Mouse (Mus musculus): ENCODE data around the gene Cds2. TPM values are rescaled to one million over a fixed set of nuclear protein-coding genes. Genes with fewer than 3 reads are reported as not detected.

Gene Cds2
- polyA plus RNA-seq, 1 experiment = 74.3 TPM

DNA sequence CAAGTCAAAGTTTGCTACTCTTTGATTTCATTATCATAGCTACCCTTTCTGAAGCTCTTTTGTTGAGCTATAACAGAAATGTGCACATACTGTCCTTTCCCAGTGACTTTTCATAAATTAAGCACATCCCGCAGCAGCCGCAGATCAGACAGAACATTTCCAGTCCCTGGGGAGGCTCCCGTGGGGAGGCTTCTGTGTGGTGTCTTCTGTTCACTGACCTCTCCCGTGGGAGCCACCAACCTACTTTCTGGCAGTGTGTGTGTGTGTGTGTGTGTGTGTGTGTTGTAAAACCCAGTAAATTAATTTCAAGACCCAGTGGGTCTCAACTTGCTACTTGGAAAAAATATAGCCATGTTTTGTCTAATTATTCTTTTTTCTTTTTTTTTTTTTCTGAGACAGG, 17.0 kb downstream of the Cds2 start:
- TF ChIP-seq POLR2A (IDR thresholded peaks at IDR 0.05; ENCODE audit: insufficient read depth, low read length) (no peak), CTCF (IDR thresholded peaks at IDR 0.05; ENCODE audit: low read depth, low read length) (no peak), EP300 (IDR thresholded peaks at IDR 0.05; ENCODE audit: insufficient read depth, low read depth, low read length) (no peak)
- Histone ChIP-seq H3K36me3 (ENCODE audit: control insufficient read depth, insufficient read depth, low read length, poor library complexity, severe bottlenecking) (no peaks in the 10 kb centered on the region), H3K27ac (ENCODE audit: insufficient read depth, low read length) (no peak overlapping the region), H3K9me3 (replicated peaks; ENCODE audit: control insufficient read depth, insufficient read depth, low read length, poor library complexity, severe bottlenecking) (no peaks in the 10 kb centered on the region), H3K4me1 (ENCODE audit: control insufficient read depth, insufficient read depth, low read length) (peaks cover 6% of the 10 kb centered on the region), H3K27me3 (ENCODE audit: control insufficient read depth, insufficient read depth, low read length, poor library complexity, severe bottlenecking) (no peaks in the 10 kb centered on the region), H3K9ac (ENCODE audit: low read depth, poor library complexity, severe bottlenecking) (no peak overlapping the region), H3K4me3 (ENCODE audit: low read depth, low read length) (no peak overlapping the region)

GRCm38 (mm10) chr2:132280518-132281120, 17.7 kb downstream of the Cds2 start:
- Histone ChIP-seq H3K36me3 (ENCODE audit: control insufficient read depth, insufficient read depth, low read length, poor library complexity, severe bottlenecking) (no peaks in the 10 kb centered on the region), H3K27me3 (ENCODE audit: control insufficient read depth, insufficient read depth, low read length, poor library complexity, severe bottlenecking) (no peaks in the 10 kb centered on the region), H3K27ac (ENCODE audit: insufficient read depth, low read length) (no peak overlapping the region), H3K4me1 (ENCODE audit: control insufficient read depth, insufficient read depth, low read length) (peaks cover 6% of the 10 kb centered on the region), H3K9ac (ENCODE audit: low read depth, poor library complexity, severe bottlenecking) (no peak overlapping the region), H3K9me3 (replicated peaks; ENCODE audit: control insufficient read depth, insufficient read depth, low read length, poor library complexity, severe bottlenecking) (no peaks in the 10 kb centered on the region), H3K4me3 (ENCODE audit: low read depth, low read length) (no peak overlapping the region)
- no peak for TF ChIP-seq CTCF (IDR thresholded peaks at IDR 0.05; ENCODE audit: low read depth, low read length)
- no peak for TF ChIP-seq EP300 (IDR thresholded peaks at IDR 0.05; ENCODE audit: insufficient read depth, low read depth, low read length)
- TF ChIP-seq POLR2A (IDR thresholded peaks at IDR 0.05; ENCODE audit: insufficient read depth, low read length) = no peak

DNA sequence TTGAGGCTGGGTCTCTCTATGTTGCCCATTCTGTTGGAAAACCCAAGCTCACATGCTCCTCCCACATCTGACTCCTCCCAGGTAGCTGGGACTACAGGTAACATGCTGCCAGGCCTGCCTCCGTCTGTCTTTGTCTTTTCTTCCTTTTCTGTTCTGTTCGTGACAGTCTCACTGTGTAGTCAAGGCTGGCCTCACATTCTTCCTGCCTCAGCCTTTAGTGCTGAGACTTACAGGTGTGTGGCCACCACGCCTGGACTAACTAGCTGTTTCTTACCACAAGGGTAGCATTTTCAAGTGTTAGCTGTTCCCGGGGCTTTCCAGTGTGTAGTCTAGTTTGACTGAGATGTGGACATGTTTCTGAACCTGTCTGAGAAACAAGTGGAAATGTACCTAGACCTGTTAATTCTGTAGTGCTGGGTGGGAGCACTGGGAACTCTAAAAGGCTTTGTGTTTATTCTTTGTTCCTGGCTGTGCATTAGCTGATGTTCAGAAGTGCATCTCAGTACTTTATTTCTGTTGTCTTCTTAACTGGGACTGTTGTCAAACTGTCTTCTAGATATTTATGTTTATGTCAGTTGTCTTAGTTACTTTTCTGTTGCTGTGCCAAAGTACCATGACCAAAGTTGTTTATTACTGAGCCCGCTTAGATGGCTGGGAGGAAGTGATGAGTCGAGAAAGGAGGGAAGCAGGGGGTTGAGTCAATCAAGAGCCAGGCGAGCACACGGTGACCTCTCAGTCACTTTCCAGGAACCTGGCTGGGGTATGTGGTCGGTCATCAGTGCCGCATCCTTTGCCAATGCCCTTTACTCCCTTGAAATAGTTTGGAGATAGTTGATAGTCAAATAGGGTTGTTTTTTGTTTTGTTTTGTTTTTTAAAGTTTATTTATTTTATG, 18.9 kb downstream of the Cds2 start:
- Histone ChIP-seq H3K4me1 (ENCODE audit: control insufficient read depth, insufficient read depth, low read length) (peaks cover 6% of the 10 kb centered on the region), H3K9me3 (replicated peaks; ENCODE audit: control insufficient read depth, insufficient read depth, low read length, poor library complexity, severe bottlenecking) (no peaks in the 10 kb centered on the region), H3K36me3 (ENCODE audit: control insufficient read depth, insufficient read depth, low read length, poor library complexity, severe bottlenecking) (no peaks in the 10 kb centered on the region), H3K4me3 (ENCODE audit: low read depth, low read length) (no peak overlapping the region), H3K27ac (ENCODE audit: insufficient read depth, low read length) (peak overlapping the region; percentile 41), H3K9ac (ENCODE audit: low read depth, poor library complexity, severe bottlenecking) (peak overlapping the region; percentile 8; the same call in 1 of the 2 replicates), H3K27me3 (ENCODE audit: control insufficient read depth, insufficient read depth, low read length, poor library complexity, severe bottlenecking) (no peaks in the 10 kb centered on the region)
- TF ChIP-seq CTCF (IDR thresholded peaks at IDR 0.05; ENCODE audit: low read depth, low read length) = no peak
- TF ChIP-seq EP300 (IDR thresholded peaks at IDR 0.05; ENCODE audit: insufficient read depth, low read depth, low read length) = no peak
- TF ChIP-seq POLR2A (IDR thresholded peaks at IDR 0.05; ENCODE audit: insufficient read depth, low read length) = no peak

DNA sequence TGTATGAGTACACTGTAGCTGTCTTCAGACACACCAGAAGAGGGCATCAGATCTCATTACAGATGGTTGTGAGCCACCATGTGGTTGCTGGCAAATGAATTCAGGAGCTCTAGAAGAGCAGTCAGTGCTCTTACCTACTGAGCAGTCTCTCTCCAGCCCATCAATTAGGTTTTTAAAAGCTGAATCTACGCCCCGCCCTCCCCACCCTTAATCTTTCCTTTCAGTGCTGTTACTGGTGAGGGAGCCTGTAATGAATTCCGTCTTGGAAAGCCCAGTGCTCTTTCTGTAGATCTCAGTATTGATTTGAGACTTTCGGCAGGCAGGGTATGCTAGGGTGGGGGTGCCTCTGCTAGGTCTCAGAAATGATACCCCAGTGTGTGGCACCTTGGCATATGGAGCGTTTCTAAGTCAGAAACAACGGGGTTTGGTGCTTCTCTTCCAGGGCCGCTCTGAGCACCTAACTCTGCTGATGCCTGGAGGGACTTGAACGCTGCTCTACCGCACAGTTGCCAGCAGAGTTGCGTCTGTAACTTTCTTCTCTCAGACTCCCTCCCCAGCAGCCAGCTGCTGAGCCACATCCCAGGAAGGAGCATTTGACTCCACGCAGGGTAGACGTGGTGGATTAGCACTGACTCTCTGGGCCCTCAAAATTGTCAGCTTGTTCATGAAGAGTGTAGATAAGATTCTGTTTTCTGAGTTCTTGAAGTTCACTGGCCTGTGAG, 19.7 kb downstream of the Cds2 start:
- Histone ChIP-seq H3K9me3 (replicated peaks; ENCODE audit: control insufficient read depth, insufficient read depth, low read length, poor library complexity, severe bottlenecking) (no peaks in the 10 kb centered on the region), H3K4me3 (ENCODE audit: low read depth, low read length) (peak overlapping the region; percentile 51), H3K4me1 (ENCODE audit: control insufficient read depth, insufficient read depth, low read length) (peaks cover 6% of the 10 kb centered on the region), H3K27ac (ENCODE audit: insufficient read depth, low read length) (peak overlapping the region; percentile 78), H3K9ac (ENCODE audit: low read depth, poor library complexity, severe bottlenecking) (peak overlapping the region; percentile 8), H3K36me3 (ENCODE audit: control insufficient read depth, insufficient read depth, low read length, poor library complexity, severe bottlenecking) (no peaks in the 10 kb centered on the region), H3K27me3 (ENCODE audit: control insufficient read depth, insufficient read depth, low read length, poor library complexity, severe bottlenecking) (no peaks in the 10 kb centered on the region)
- TF ChIP-seq EP300 (IDR thresholded peaks at IDR 0.05; ENCODE audit: insufficient read depth, low read depth, low read length) = no peak
- no peak for TF ChIP-seq POLR2A (IDR thresholded peaks at IDR 0.05; ENCODE audit: insufficient read depth, low read length)
- no peak for TF ChIP-seq CTCF (IDR thresholded peaks at IDR 0.05; ENCODE audit: low read depth, low read length)

- Histone ChIP-seq H3K9ac (ENCODE audit: low read depth, poor library complexity, severe bottlenecking) (peak overlapping the region; percentile 48; the same call in 1 of the 2 replicates), H3K27ac (ENCODE audit: insufficient read depth, low read length) (peak overlapping the region; percentile 78), H3K27me3 (ENCODE audit: control insufficient read depth, insufficient read depth, low read length, poor library complexity, severe bottlenecking) (no peaks in the 10 kb centered on the region), H3K4me3 (ENCODE audit: low read depth, low read length) (no peak overlapping the region), H3K9me3 (replicated peaks; ENCODE audit: control insufficient read depth, insufficient read depth, low read length, poor library complexity, severe bottlenecking) (no peaks in the 10 kb centered on the region), H3K36me3 (ENCODE audit: control insufficient read depth, insufficient read depth, low read length, poor library complexity, severe bottlenecking) (no peaks in the 10 kb centered on the region), H3K4me1 (ENCODE audit: control insufficient read depth, insufficient read depth, low read length) (peaks cover 6% of the 10 kb centered on the region)
- TF ChIP-seq EP300 (IDR thresholded peaks at IDR 0.05; ENCODE audit: insufficient read depth, low read depth, low read length) = no peak
- TF ChIP-seq POLR2A (IDR thresholded peaks at IDR 0.05; ENCODE audit: insufficient read depth, low read length) = no peak
- TF ChIP-seq CTCF (IDR thresholded peaks at IDR 0.05; ENCODE audit: low read depth, low read length) = no peak
Observed at GRCm38 (mm10) chr2:132283236-132284070, 20.5 kb downstream of the Cds2 start.

Measured in ES-Bruce4 (cell line).